Mouse (Mus musculus) heart, postnatal 0 days (tissue): ENCODE results near the gene Ptchd1. TPM values are rescaled to one million over a fixed set of nuclear protein-coding genes. Genes with fewer than 3 reads are reported as not detected.

Source experiments
- ATAC-seq: fragments of 200-750 bp; cut with Nextera tagmentation; 2 replicates; pipeline ENCODE4 v1.8.0; 2017; ENCODE audit warnings: low read depth, moderate number of reproducible peaks, moderate library complexity; ENCODE audit not compliant: insufficient read depth
- DNase-seq: peaks from one replicate; pipeline ENCODE4 v3.0.0-alpha.2; 2016; ENCODE audit warnings: low spot score
- H3K27ac ChIP-seq: fragments of 300-500 bp; sonication (generic); 2 replicates; pipeline ENCODE4 v1.5.1; 2014; ENCODE audit warnings: low read depth, mild to moderate bottlenecking
- H3K27me3 ChIP-seq: fragments of 300-500 bp; sonication (generic); 2 replicates; pipeline ENCODE4 v1.6.1; 2014; ENCODE audit warnings: low read length, mixed read lengths; ENCODE audit not compliant: control insufficient read depth, insufficient read depth
- H3K36me3 ChIP-seq: fragments of 300-500 bp; sonication (generic); replicated peaks from 2 replicates; pipeline ENCODE4 v1.6.1; 2014; ENCODE audit warnings: low read length, mixed read lengths; ENCODE audit not compliant: control insufficient read depth, insufficient read depth
- H3K4me1 ChIP-seq: fragments of 300-500 bp; sonication (generic); 2 replicates; pipeline ENCODE4 v1.6.1; 2014; ENCODE audit warnings: antibody characterized with exemption; ENCODE audit not compliant: control insufficient read depth, insufficient read depth
- H3K4me2 ChIP-seq: fragments of 300-500 bp; sonication (generic); 2 replicates; pipeline ENCODE4 v1.6.1; 2014; ENCODE audit warnings: low read depth, mild to moderate bottlenecking, low read length, moderate library complexity
- H3K4me3 ChIP-seq: fragments of 300-500 bp; sonication (generic); 2 replicates; pipeline ENCODE4 v1.5.1; 2014; ENCODE audit warnings: low read depth, low read length
- H3K9ac ChIP-seq: fragments of 300-500 bp; sonication (generic); replicated peaks from 2 replicates; pipeline ENCODE4 v1.6.1; 2014; ENCODE audit warnings: low read depth, low read length, mixed read lengths
- H3K9me3 ChIP-seq: fragments of 300-500 bp; sonication (generic); replicated peaks from 2 replicates; pipeline ENCODE4 v1.6.1; 2016; ENCODE audit warnings: low read length; ENCODE audit not compliant: control insufficient read depth
- CTCF ChIP-seq: IDR thresholded peaks from 2 replicates; pipeline ENCODE4 v1.5.1; 2016; ENCODE audit warnings: antibody characterized with exemption, control low read depth, low read depth
- EP300 ChIP-seq: IDR thresholded peaks from 2 replicates; pipeline ENCODE4 v1.6.1; 2016; ENCODE audit warnings: antibody characterized with exemption, low read depth
- WGBS: fragments of 180-500 bp; shearing (Covaris S2); extraction: QIAGEN DNeasy Blood & Tissue Kit; methylation state at CpG from one replicate; pipeline ENCODE4 v1.1.7; 2014; 5-methylcytosine and 5-hydroxymethylcytosine counted together
- polyA plus RNA-seq: library from polyadenylated mRNA; unstranded; fragments of >200 nt; fragmentation: Nextera tagmentation; extraction: Ambion mirVana; gene quantifications from 2 replicates; pipeline ENCODE4 v1.2.1, GENCODE M21; 2015
- total RNA-seq: library from RNA; depleted of rRNA; stranded (reverse); fragments of >200 nt; gene quantifications from 2 replicates; pipeline ENCODE4 v1.2.3, GENCODE M21; 2014; ENCODE audit warnings: low replicate concordance

Gene Ptchd1
- total and polyA plus RNA-seq, 2 experiments from 2014 or later, result 0.34 to 3.1 TPM

DNA sequence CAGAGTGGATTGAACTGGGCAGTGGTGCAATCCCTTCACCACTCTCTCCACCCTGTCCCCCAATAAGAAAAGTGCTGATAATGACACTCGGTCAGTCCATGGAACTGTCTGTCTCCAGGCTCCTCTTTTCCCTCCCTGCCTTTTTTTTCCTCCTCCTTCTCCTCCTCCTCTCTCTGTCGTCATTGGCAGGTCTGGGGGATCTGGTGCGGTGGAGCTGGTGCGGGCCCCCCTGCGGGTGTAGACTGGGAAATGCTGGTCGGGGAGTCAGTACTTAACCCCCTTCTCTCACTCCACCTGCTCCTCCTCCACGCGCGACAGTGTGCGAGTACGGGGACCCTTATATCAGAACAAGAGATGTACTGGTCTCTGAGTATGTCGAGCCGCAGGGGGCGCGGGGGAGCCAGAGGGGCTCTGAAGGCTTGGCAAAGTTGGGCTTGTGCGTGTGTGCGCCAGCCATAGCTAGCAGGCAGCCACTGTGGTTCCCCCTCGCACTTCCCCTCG is 777 bp upstream of the Ptchd1 start, which contains the start of gene Gm15155:
Gm15155 (plus strand) TSS at position 401 of the 501 bp plus-strand sequence.
- no peak within 1 kb of the TSS for H3K9ac ChIP-seq
- peak within 1 kb of the TSS; percentile 92 for H3K4me2 ChIP-seq
- H3K36me3 ChIP-seq, result no peaks in the 10 kb centered on the region
- TF ChIP-seq CTCF, result no peak
- TF ChIP-seq EP300, result no peak
- H3K4me1 ChIP-seq, result no peaks in the 10 kb centered on the region
- peak within 1 kb of the TSS; percentile 54 for H3K4me3 ChIP-seq
- no peak for DNase-seq
- 12% methylated on average over 19 of the region's 19 CpGs for WGBS
- H3K27me3 ChIP-seq, result peaks cover 35% of the 10 kb centered on the region
- no peak for ATAC-seq
- no peaks in the 10 kb centered on the region for H3K9me3 ChIP-seq
- H3K27ac ChIP-seq, result no peak within 1 kb of the TSS

DNA sequence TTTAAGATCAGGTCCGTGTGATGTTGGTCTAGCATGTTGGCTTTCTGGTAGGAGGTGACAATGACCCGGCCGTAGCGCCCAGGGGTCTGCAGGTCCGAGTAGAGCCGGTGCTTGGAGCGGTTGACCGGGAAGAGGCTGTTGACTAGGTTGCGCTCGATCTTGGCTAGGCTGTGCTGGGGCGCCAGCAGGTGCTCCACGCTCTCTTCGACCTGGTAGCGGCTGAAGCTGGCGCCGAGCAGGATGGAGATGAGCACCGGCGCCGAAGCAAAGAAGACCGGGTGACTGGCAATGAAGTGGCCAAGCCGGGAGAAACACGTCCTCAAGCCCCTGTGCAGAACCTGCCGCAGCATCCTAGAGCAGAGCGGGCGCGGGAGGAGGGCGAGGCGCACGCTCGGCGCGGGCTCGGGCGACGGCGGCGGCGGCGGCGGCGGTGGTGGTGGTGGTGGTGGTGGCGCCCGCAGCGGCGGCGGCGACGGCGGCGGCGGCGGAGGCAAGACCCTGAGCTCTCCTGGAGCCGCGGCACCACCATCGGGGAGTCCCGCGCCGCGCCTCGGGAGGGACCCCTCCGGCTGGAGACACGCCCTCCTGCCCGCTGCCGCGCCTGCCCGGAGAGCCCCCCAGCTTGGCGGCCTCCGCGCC is 534 bp downstream of the Ptchd1 start:
- Histone ChIP-seq H3K27ac (no peak overlapping the region), H3K9ac (no peak overlapping the region; the same call in 1 of the 2 replicates), H3K4me1 (no peaks in the 10 kb centered on the region), H3K4me2 (peak overlapping the region; percentile 92), H3K36me3 (no peaks in the 10 kb centered on the region), H3K27me3 (peaks cover 35% of the 10 kb centered on the region), H3K4me3 (peak overlapping the region; percentile 54), H3K9me3 (no peaks in the 10 kb centered on the region)
- ATAC-seq (0 out of 2 replicates have a peak, but pooled peaks have one; percentile 8), DNase-seq (no peak)
- WGBS, result 20% methylated on average over 19 of the region's 69 CpGs
- TF ChIP-seq CTCF (no peak), EP300 (no peak)

DNA sequence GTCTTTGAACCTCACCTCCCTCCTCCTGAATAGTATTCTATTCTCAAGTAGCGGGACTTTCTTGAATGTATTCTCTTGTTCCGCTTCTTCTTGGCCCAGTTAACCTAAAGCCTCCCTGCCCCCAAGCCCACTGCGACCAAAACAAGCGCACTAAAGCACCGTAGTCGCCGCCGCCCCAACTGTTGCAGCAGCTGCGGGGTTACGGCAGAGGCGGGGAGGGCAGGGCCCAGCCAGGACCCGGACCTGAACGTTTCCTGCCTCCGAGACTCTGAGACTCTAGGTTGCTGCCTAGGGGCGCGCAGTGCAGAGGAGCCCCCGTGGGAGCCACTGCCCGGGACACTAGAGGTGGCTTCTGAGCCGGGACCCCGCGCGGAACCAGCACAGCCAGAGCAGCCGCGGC is 1.1 kb downstream of the Ptchd1 start:
- peaks cover 35% of the 10 kb centered on the region for H3K27me3 ChIP-seq
- no peak overlapping the region for H3K27ac ChIP-seq
- no peak overlapping the region; the same call in 1 of the 2 replicates for H3K9ac ChIP-seq
- no peak for TF ChIP-seq CTCF
- no peak for TF ChIP-seq EP300
- no peaks in the 10 kb centered on the region for H3K9me3 ChIP-seq
- no peak for ATAC-seq
- WGBS, result 12% methylated on average over 24 of the region's 24 CpGs
- no peak for DNase-seq
- no peaks in the 10 kb centered on the region for H3K36me3 ChIP-seq
- H3K4me3 ChIP-seq, result peak overlapping the region; percentile 54
- peak overlapping the region; percentile 92 for H3K4me2 ChIP-seq
- H3K4me1 ChIP-seq, result no peaks in the 10 kb centered on the region

DNA sequence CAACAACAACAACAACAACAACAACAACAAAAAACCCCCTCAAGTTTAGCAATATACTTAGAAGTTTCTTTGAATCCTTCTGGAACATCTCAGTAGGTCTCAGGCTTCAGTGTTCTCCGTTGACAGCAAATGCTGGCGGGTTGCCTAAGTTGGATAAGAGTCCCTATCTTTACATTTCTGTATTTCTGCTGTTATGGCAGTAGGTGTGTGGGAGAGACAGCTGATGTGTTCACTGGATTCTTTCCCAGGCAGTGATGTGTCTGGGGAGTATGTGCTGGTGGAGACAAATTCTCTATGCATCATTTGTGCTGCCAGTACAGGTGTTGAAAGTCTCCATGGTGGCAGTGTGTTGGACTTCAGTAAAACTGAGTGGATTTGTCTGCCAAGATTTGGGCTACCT is 22.4 kb downstream of the Ptchd1 start:
- Histone ChIP-seq H3K27ac (no peak overlapping the region), H3K27me3 (no peaks in the 10 kb centered on the region), H3K36me3 (no peaks in the 10 kb centered on the region), H3K4me2 (no peak overlapping the region), H3K4me1 (no peaks in the 10 kb centered on the region), H3K9me3 (no peaks in the 10 kb centered on the region), H3K9ac (no peak overlapping the region), H3K4me3 (no peak overlapping the region)
- DNase-seq (no peak), ATAC-seq (no peak)
- WGBS, result 55% methylated on average over 2 of the region's 2 CpGs
- TF ChIP-seq CTCF (no peak), EP300 (no peak)

- Histone ChIP-seq H3K4me3 (no peak overlapping the region), H3K4me2 (no peak overlapping the region), H3K36me3 (no peaks in the 10 kb centered on the region), H3K9ac (no peak overlapping the region), H3K27ac (no peak overlapping the region), H3K9me3 (no peaks in the 10 kb centered on the region), H3K27me3 (no peaks in the 10 kb centered on the region), H3K4me1 (no peaks in the 10 kb centered on the region)
- DNase-seq, result no peak
- no peak for TF ChIP-seq CTCF
- TF ChIP-seq EP300, result no peak
- ATAC-seq, result no peak
These were observed 27.2 kb downstream of the Ptchd1 start for GRCm38 (mm10) chrX:155596390-155596789.

- H3K9me3 ChIP-seq, result no peaks in the 10 kb centered on the region
- ATAC-seq, result no peak
- H3K4me1 ChIP-seq, result no peaks in the 10 kb centered on the region
- H3K4me2 ChIP-seq, result no peak overlapping the region
- H3K36me3 ChIP-seq, result no peaks in the 10 kb centered on the region
- no peak overlapping the region for H3K4me3 ChIP-seq
- no peak overlapping the region for H3K9ac ChIP-seq
- no peak for DNase-seq
- 67% methylated on average over 1 of the region's 1 CpGs for WGBS
- no peak overlapping the region for H3K27ac ChIP-seq
- no peak for TF ChIP-seq EP300
- H3K27me3 ChIP-seq, result no peaks in the 10 kb centered on the region
These were observed 28.9 kb downstream of the Ptchd1 start for GRCm38 (mm10) chrX:155594685-155595084.
